Mouse (Mus musculus) stomach, embryonic 14.5 days (tissue): Measurements from ENCODE around the gene Trim27. TPM values are rescaled to one million over a fixed set of nuclear protein-coding genes. Genes with fewer than 3 reads are reported as not detected.

Experiments
- ATAC-seq: fragments of 200-750 bp; cut with Nextera tagmentation; 2 replicates; pipeline ENCODE4 v1.8.0; 2017; ENCODE audit warnings: low read depth, moderate TSS enrichment; ENCODE audit not compliant: insufficient number of reproducible peaks, insufficient read depth, low FRiP score
- H3K27ac ChIP-seq: fragments of 300-500 bp; sonication (generic); 2 replicates; pipeline ENCODE4 v1.5.1; 2014; ENCODE audit warnings: mild to moderate bottlenecking, low read length, moderate library complexity, mixed read lengths
- H3K27me3 ChIP-seq: fragments of 300-500 bp; sonication (generic); 2 replicates; pipeline ENCODE4 v1.6.1; 2014; ENCODE audit warnings: low read length, control low read depth, mixed read lengths; ENCODE audit not compliant: control insufficient read depth, insufficient read depth
- H3K36me3 ChIP-seq: fragments of 300-500 bp; sonication (generic); 2 replicates; pipeline ENCODE4 v1.6.1; 2014; ENCODE audit warnings: mild to moderate bottlenecking, control low read depth, low read length, moderate library complexity, mixed read lengths; ENCODE audit not compliant: control insufficient read depth, insufficient read depth
- H3K4me1 ChIP-seq: fragments of 300-500 bp; sonication (generic); 2 replicates; pipeline ENCODE4 v1.6.1; 2014; ENCODE audit warnings: low read length, control low read depth, mixed read lengths; ENCODE audit not compliant: control insufficient read depth, insufficient read depth
- H3K4me2 ChIP-seq: fragments of 300-500 bp; sonication (generic); replicated peaks from 2 replicates; pipeline ENCODE4 v1.6.1; 2014; ENCODE audit warnings: low read depth, low read length, control low read depth
- H3K4me3 ChIP-seq: fragments of 300-500 bp; sonication (generic); 2 replicates; pipeline ENCODE4 v1.5.1; 2014; ENCODE audit warnings: low read depth, low read length, control low read depth
- H3K9ac ChIP-seq: fragments of 300-500 bp; sonication (generic); replicated peaks from 2 replicates; pipeline ENCODE4 v1.6.1; 2014; ENCODE audit warnings: low read depth, mild to moderate bottlenecking, control low read depth, low read length, moderate library complexity, mixed read lengths
- H3K9me3 ChIP-seq: fragments of 300-500 bp; sonication (generic); 2 replicates; pipeline ENCODE4 v1.6.1; 2016; ENCODE audit warnings: low read depth, low read length, control low read depth; ENCODE audit not compliant: control insufficient read depth
- WGBS: fragments of 180-500 bp; shearing (Covaris S2); extraction: QIAGEN DNeasy Blood & Tissue Kit; methylation state at CpG from one replicate; pipeline ENCODE4 v1.1.7; 2014; 5-methylcytosine and 5-hydroxymethylcytosine counted together
- polyA plus RNA-seq: library from polyadenylated mRNA; unstranded; fragments of >200 nt; fragmentation: Nextera tagmentation; extraction: Ambion mirVana; gene quantifications from 2 replicates; pipeline ENCODE4 v1.2.1, GENCODE M21; 2014

Trim27 gene
- polyA plus RNA-seq, 1 experiment from 2014 or later = 123 TPM

DNA sequence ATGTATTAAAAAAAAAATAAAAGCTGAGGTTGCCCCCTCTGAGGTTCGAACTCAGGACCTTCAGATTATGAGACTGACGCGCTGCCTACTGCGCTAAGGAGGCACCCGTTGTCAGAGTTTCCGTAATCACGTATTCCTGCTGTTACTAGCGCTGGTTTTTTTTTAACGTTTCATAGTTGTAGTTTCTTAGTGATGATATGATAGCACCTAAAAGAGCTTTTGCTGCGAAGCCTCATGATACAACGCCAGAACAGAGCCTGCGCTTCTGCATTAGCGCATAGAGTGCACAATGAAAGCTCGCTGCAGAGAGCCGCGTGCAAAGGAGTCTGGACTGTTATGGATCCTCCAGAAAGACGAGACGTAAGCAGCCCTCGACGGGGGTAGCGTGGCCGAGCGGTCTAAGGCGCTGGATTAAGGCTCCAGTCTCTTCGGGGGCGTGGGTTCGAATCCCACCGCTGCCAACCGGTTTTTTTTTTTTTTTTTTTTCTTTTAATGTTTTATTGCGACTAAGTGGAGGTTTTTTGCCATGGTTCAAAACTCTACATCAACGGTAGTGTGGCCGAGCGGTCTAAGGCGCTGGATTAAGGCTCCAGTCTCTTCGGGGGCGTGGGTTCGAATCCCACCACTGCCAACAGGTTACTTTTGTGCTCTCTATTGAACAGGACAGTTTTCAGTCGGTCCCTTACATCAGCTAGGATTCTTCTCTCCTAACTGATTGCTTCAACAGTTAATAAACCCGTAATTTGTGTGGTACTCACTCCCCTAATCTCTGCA, 9.4 kb upstream of the Trim27 start:
- Histone ChIP-seq H3K27ac (peak overlapping the region; percentile 55; the same call in 1 of the 2 replicates), H3K9ac (no peak overlapping the region), H3K4me3 (peak overlapping the region; percentile 64), H3K4me1 (peaks cover 5% of the 10 kb centered on the region; the same call in 1 of the 2 replicates), H3K27me3 (no peaks in the 10 kb centered on the region), H3K4me2 (peak overlapping the region; percentile 94), H3K36me3 (no peaks in the 10 kb centered on the region), H3K9me3 (no peaks in the 10 kb centered on the region)
- WGBS = under 1% methylated on average over 39 of the region's 39 CpGs
- ATAC-seq = peak; percentile 81

DNA sequence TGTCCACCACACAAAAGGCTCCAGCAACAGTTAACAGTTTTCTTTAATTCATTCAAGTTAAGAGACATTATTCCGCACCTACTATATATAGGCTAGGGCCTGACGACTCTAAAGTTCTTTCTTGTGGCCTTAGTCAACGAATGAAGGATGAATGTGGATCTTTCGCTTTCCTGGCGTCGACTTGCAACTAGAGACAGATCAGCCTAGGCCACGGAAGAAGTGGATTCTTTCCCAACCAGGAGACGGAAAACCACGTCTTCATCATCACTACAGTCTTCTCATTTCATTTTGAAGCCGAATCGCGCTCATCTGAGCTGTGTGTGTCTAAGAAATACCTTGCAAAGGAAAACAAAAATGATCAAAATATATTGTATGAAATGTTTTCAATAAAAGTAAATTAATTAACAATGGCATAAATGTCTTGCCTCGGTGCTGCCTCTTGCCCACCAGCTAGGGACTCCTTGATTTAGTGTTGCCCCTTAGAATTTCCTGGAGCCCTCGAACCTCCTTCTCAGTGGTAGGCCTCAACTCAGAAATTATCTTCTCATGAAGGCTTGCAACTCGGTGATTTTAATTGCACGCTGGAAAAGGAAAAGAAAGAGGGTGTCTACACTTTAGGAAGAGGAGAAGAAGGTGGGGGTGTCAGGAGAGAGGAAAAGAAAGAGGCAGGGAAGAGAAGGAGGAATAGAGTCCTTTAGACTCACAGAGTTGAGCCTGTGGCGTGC, 8.7 kb upstream of the Trim27 start:
- Histone ChIP-seq H3K27ac (no peak overlapping the region), H3K9ac (no peak overlapping the region), H3K27me3 (no peaks in the 10 kb centered on the region), H3K4me1 (peaks cover 5% of the 10 kb centered on the region; the same call in 1 of the 2 replicates), H3K4me2 (peak overlapping the region; percentile 50), H3K9me3 (no peaks in the 10 kb centered on the region), H3K36me3 (no peaks in the 10 kb centered on the region), H3K4me3 (peak overlapping the region; percentile 64)
- WGBS = 53% methylated on average over 17 of the region's 17 CpGs
- no peak for ATAC-seq

DNA sequence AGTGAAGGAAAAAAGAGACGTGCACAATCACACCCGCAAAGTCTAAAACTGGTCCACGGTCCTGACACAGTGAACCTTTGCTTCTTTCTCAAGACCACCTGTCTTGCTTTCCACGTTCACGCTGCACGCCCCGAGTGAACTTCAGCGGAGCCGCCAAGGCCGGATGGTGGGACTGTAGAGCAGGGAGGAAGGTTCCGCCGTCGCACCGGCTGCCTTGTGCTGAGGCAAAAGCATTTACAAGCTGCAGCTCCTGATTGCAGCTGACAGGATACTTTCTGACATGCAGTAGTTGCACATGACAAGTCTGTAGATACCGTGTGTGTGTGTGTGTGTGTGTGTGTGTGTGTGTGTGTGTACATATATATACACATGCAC, 8.1 kb upstream of the Trim27 start:
- Histone ChIP-seq H3K4me3 (peak overlapping the region; percentile 40), H3K27me3 (no peaks in the 10 kb centered on the region), H3K27ac (no peak overlapping the region), H3K4me2 (peak overlapping the region; percentile 50), H3K36me3 (no peaks in the 10 kb centered on the region), H3K4me1 (peaks cover 5% of the 10 kb centered on the region; the same call in 1 of the 2 replicates), H3K9ac (no peak overlapping the region), H3K9me3 (no peaks in the 10 kb centered on the region)
- ATAC-seq = no peak
- WGBS = 11% methylated on average over 15 of the region's 15 CpGs

DNA sequence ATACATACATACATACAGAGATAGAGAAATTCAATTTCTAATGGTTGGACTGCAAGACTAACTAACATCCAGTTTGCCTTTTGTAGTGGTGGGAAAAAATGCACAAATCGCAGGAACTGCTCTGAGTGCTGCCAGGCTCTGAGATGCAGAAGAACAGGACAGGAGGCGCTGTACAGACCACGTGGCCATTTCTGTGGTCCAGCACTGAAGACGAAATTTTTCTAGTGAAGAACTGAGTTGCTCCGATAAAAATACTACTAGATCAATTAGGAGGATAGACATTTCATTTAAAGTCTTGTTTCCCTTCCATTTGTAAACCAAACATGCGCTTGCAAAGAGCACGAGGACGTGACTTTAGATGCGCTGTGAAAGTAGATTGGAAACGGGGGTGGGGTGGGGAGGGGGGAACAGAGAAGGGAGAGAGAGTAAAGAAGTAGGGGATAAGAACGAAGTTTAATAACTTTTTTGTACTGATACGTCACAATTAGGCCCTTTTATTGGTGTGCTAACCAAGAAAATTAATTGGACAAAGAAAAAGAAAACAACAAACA, 7.6 kb upstream of the Trim27 start:
- no peak overlapping the region for H3K9ac ChIP-seq
- H3K27ac ChIP-seq = no peak overlapping the region
- WGBS = under 1% methylated on average over 12 of the region's 12 CpGs

DNA sequence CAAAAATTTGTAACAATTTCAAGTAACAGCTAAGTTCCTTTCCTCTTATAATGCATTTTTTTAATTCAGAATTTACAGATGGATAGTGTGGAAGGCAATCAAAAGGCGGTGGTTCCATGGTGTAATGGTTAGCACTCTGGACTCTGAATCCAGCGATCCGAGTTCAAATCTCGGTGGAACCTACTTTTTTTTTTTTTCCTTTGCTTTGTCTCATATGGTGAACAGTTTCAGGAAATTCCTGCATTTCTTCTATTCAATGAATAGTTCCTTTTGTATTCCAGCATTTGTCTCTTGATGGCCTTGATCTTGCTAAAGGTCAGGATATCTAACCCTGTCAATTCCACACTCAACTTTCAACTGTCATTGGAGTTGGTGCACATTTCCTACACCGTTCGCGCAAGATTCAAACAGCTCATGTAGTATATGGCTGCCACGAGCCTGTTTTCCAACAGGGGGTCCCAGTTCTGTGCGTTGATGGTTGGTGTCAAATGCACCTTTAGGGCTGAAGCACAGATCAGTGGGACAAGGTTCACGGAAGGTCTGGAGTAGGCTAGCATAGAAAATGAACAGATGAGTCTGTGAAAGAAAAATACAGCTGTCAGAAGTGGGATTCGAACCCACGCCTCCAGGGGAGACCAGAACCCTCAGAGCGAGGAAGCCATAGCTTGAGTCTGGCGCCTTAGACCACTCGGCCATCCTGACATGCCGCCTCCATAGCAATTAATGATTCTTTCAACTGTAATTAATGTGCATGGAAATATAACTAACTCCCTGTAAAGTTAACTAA, 6.8 kb upstream of the Trim27 start:
- H3K9ac ChIP-seq = no peak overlapping the region

More for the DNA sequence above, 7.6 kb upstream of the Trim27 start:
- H3K4me2 ChIP-seq = peak overlapping the region; percentile 50
- H3K27me3 ChIP-seq = no peaks in the 10 kb centered on the region
- H3K9me3 ChIP-seq = no peaks in the 10 kb centered on the region
- no peak for ATAC-seq
- H3K4me1 ChIP-seq = peaks cover 5% of the 10 kb centered on the region; the same call in 1 of the 2 replicates
- peak overlapping the region; percentile 40 for H3K4me3 ChIP-seq
- H3K36me3 ChIP-seq = no peaks in the 10 kb centered on the region

DNA sequence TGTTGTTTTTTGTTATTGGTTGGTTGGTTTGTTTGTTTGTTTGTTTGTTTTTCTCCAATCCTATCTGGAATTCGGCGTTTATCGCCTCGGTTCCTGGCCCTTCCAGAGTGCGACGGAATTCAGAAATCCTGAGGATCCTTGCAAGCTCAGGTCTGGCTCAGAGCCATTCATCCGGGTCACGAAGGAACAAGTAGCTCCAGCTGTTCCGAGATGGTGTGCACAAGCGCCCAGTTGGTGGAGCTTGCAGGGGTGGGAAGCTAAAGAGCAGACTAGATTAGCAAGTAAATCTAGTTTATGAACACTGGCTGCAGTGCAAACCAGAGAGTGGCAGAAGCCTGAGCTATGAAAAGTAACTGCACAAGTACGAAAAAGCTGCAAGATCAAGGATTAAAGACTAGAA, 6.2 kb upstream of the Trim27 start:
- Histone ChIP-seq H3K27ac (peak overlapping the region; percentile 80), H3K4me3 (peak overlapping the region; percentile 40), H3K36me3 (no peaks in the 10 kb centered on the region), H3K4me1 (peaks cover 5% of the 10 kb centered on the region; the same call in 1 of the 2 replicates), H3K9me3 (no peaks in the 10 kb centered on the region), H3K9ac (no peak overlapping the region), H3K4me2 (peak overlapping the region; percentile 57), H3K27me3 (no peaks in the 10 kb centered on the region)
- peak; percentile 38 for ATAC-seq
- 0% methylated on average over 11 of the region's 11 CpGs for WGBS

More for the DNA sequence above, 6.8 kb upstream of the Trim27 start:
- Histone ChIP-seq H3K4me3 (peak overlapping the region; percentile 40), H3K4me2 (peak overlapping the region; percentile 57), H3K4me1 (peaks cover 5% of the 10 kb centered on the region; the same call in 1 of the 2 replicates), H3K9me3 (no peaks in the 10 kb centered on the region), H3K27me3 (no peaks in the 10 kb centered on the region), H3K27ac (peak overlapping the region; percentile 80; the same call in 1 of the 2 replicates), H3K36me3 (no peaks in the 10 kb centered on the region)
- ATAC-seq = peak; percentile 60
- WGBS = 1% methylated on average over 16 of the region's 16 CpGs

DNA sequence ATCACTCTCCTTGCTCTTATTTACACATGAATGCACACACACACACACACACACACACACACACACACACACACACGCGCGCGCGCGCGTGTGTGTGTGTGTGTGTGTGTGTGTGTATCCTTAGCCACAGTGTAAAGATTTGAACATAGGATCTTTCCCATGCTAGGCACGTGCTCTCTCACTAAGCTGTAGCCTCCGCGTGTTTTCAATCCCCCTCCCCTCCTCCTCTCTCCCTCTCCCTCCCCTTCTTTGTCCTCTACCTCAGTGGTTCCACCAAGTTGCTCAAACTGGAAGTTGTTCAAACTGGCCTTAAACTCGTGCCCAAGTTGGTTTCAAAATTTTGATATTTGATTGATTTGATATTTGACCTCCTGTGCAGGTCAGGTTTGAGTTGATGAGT, 2.5 kb upstream of the Trim27 start:
- Histone ChIP-seq H3K27ac (no peak overlapping the region), H3K9me3 (no peaks in the 10 kb centered on the region), H3K36me3 (no peaks in the 10 kb centered on the region), H3K9ac (no peak overlapping the region), H3K4me2 (no peak overlapping the region), H3K27me3 (no peaks in the 10 kb centered on the region), H3K4me1 (peaks cover 9% of the 10 kb centered on the region), H3K4me3 (no peak overlapping the region)
- no peak for ATAC-seq
- 73% methylated on average over 11 of the region's 11 CpGs for whole genome bisulfite sequencing

DNA sequence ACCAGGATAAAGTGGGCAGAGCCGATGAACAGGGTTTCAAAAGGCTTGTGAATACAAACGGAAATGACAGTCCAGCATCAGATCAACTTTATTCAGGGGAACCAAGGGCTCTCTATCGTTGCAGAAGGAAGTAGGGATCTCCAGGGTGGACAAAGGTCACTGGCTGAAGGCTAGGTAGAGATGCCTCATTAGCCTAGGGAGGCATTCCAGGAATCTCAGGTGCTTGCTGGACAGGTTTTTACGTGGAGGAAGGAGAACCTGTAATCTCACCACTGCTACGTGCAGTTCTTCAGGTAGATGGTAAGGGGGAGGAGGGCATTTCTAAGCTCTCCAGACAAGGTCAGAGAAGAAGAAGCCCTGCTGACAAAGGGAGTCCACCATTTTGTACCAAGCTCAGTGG, 1.6 kb upstream of the Trim27 start:
- no peaks in the 10 kb centered on the region for H3K27me3 ChIP-seq
- H3K9ac ChIP-seq = no peak overlapping the region
- H3K4me3 ChIP-seq = no peak overlapping the region
- no peak for ATAC-seq
- peaks cover 15% of the 10 kb centered on the region for H3K4me1 ChIP-seq
- H3K27ac ChIP-seq = no peak overlapping the region
- H3K9me3 ChIP-seq = no peaks in the 10 kb centered on the region
- H3K4me2 ChIP-seq = no peak overlapping the region
- H3K36me3 ChIP-seq = peaks cover 8% of the 10 kb centered on the region
- WGBS = 49% methylated on average over 5 of the region's 5 CpGs
